Mouse (Mus musculus) olfactory bulb, adult 2 months (tissue): ENCODE data around the gene Wdr1.

Source experiments
- CTCF ChIP-seq: fragments of 200-500 bp; IDR thresholded peaks from 2 replicates; pipeline ENCODE4 v1.5.1; 2012; ENCODE audit warnings: low read depth, mild to moderate bottlenecking, low read length, moderate library complexity; ENCODE audit not compliant: insufficient read depth
- POLR2A ChIP-seq: fragments of 200-500 bp; IDR thresholded peaks from 2 replicates; pipeline ENCODE4 v1.6.1; 2012; ENCODE audit warnings: mild to moderate bottlenecking, low read depth, low read length, moderate library complexity; ENCODE audit not compliant: insufficient read depth

GRCm38 (mm10) chr5:38543496-38544217 is 19.4 kb downstream of the Wdr1 start:
- TF ChIP-seq CTCF (no peak), POLR2A (no peak)
